Mouse (Mus musculus) testis, postnatal 14 days (tissue): ENCODE results near the gene Akr1d1.

Source experiments
- DNase-seq: peaks from one replicate; pipeline ENCODE4 v3.0.0; 2021; ENCODE audit warnings: low spot score

Gene Akr1d1

GRCm38 (mm10) chr6:37567363-37567762 is 37.4 kb downstream of the Akr1d1 start:
- no peak for DNase-seq

- DNase-seq = no peak
These were observed 42.0 kb downstream of the Akr1d1 start for GRCm38 (mm10) chr6:37571939-37572338.

- DNase-seq = no peak
These were observed 43.0 kb downstream of the Akr1d1 start for GRCm38 (mm10) chr6:37572935-37573334.

DNA sequence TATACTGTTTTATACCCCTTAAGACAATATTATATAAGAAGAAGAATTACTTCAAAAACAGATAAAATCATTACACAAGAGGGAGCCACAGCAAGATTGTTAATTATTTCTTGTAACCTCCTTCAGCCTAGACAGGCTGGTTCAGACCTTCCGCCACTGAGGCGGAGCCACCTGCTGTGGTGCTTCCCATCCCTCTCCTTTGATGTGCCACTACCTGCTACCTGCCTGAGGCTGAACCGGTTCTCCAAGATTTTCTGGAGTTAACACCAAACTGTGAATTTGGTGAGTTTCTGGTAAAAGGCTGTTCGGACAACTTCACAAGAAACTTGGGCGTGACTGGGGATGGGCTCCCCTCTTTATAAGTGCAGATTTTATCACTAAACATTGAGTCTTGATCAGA is 50.5 kb downstream of the Akr1d1 start:
- no peak for DNase-seq

GRCm38 (mm10) chr6:37589340-37589962 is 59.5 kb downstream of the Akr1d1 start:
- DNase-seq = peak; percentile 65

GRCm38 (mm10) chr6:37590800-37591199 is 60.8 kb downstream of the Akr1d1 start:
- DNase-seq = no peak

DNA sequence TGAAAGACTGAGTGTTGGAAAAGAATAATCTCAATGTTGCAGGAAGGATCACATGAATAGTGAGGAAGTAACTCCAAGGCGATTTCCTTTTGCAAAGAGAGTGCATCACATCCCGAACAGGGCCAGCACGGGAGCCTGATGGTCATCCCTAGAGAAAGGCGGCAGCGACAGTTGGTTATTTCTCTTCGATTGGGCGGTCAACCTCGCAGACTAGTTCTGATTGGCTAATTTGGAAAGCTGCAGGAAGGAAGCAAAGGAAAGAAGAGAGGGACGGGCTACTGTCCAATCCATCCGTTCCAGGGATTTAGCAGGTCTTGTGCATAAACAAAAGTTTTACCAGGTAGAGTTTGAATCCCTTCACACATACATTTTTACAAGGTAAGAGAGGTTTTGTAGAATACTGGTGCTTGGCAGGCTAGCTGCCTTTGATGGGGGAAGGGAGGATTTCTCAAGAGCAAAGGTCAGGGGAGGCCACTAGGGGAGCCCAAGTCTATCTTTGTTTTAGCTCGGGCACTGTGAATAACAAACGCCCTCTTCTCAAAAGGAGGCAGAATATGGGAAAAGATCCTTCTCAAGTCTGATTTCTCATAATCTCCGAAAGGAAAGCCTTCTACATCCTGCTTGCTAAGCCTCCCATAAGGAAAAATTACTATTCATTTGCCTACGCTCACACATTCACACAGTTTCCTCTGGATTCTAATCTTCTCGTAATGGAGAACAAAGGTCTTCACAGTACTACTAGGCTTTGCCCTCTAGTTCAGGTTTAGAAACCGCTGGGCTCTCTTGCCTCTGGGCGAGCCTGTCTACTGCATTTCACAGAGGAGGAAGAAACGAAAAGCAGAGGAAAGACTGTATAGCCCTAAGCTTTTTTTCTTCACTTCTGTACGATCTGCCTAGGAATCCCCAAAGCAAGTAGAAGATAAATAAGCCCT is 62.4 kb downstream of the Akr1d1 start:
- DNase-seq = no peak

- DNase-seq = no peak
These were observed 63.0 kb downstream of the Akr1d1 start for GRCm38 (mm10) chr6:37593033-37593374.

DNA sequence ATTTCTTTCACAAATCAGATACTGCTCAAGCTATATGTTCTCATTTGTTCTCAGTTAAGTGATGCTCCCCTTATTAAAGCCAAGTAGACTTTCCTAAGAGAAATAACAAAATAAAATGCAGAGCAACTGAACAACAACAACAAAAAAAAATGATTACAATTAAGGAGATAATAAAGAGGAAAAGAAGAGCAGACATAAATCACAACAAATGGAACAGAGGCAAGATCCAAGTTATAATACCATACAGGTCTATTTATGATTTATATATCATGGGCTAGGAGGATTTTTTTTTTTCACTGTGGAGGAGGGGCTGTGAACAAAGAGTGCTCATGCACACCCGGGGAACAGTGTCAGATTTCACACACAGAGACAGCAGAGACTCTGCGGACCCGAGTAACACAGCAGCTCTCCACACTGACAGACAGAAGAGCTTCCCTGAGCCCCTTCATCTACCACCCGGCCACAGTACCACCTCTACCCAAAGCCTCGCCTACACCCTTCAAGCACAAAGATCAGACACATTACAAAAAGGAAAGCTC is 63.6 kb downstream of the Akr1d1 start:
- DNase-seq = no peak

GRCm38 (mm10) chr6:37597088-37597487 is 67.1 kb downstream of the Akr1d1 start:
- no peak for DNase-seq

- no peak for DNase-seq
These were observed 68.1 kb downstream of the Akr1d1 start for GRCm38 (mm10) chr6:37598033-37598432.

DNA sequence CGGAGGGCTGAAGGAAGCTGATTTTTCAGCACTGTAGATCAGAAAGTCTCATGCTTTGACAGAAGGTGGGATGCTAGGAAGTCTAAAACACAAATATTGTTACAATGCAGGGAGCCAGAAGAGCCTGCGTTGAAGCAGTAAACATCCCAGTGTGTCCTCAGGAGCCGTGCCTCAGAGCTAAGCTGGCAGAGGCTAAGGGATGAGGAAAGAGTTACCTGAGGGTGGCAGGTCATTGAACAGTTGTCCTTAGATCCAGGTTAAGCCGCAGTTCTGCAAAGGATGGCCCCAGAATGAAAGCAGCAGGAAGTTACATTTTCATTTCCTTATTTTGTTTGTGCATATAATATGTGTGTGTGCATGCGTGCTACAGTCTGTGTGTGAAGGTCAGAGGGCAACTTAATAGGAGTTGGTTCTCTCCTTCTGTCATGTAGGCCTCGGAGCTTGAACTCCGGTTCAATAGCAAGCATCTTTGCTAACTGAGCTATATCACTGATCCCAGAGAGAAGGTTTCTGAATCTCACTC is 71.1 kb downstream of the Akr1d1 start:
- DNase-seq = no peak

DNA sequence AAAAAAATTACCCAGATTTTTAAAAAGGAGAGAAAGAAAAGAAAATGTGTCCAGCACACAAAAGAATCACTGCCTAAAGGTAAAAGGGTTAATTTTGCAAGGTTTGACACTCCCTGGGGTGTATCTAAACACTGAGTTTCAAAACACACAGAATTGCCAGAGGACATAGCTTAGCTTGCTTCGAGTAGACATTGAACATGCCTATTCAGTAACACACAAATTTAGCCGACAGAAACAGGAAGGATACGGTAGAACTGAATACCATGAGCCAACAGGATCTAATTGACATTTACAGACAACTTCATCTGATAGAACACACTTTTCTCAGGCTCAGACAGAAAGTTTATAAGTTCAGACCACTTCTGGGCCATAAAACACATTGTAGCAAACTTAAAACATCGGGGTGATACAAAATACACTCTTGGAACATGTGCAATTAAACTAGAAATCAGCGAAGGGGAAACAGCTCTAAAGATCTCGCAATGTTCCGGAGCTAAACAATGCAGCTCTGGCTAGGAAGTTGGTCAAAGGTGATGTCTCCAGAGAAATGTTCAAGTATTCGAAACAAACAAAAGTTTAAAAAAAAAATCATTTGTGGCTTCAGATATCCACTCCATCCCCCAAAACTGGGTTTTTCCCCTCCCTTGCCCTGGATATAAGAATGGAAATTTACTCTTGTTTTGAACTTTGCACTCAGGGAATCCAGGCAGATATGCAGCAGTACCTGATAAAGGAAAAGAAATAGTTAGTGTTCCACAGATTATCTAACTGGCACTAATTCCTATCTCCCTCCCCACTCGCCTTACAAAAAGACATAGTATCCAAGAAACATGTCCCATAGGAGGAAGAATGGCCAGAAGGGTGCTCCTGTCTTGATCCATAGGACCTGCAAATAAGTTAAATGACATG is 73.1 kb downstream of the Akr1d1 start:
- no peak for DNase-seq

- DNase-seq = no peak
These were observed 74.4 kb downstream of the Akr1d1 start for GRCm38 (mm10) chr6:37604178-37604883.

- DNase-seq = no peak
These were observed 74.9 kb downstream of the Akr1d1 start for GRCm38 (mm10) chr6:37604884-37605269.

GRCm38 (mm10) chr6:37607511-37608289 is 77.7 kb downstream of the Akr1d1 start:
- DNase-seq = no peak

DNA sequence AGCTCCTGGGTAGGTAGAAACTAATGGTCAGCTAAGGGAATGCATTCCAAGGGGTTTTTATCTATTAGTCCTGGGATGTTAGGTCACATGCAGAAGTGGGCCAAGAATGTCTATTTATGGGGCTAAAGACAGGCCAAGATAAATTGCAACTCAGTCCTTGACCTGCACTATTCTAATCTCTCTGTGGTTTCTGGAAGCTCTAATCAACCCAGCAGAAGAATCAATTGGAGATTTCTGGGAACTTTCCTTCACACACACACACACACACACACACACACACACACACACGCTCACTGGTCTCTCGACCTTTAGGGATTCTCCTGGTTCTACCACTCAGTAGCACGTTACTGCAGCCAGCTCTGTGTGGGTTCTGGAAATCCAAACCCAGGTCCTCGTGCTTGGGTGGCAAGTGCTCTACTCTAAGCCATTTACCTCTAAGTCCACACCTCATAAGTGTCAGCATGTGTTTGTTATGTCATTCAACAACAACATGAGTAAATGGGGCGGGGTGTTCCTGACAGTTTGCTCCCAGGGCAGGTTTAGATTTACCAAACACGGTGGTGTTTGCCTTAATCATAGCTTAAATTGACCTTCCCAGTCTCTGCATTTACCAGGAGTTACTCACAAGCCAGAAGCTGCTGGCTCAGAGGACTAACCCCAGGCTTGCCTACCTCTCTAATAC is 82.8 kb downstream of the Akr1d1 start:
- DNase-seq = no peak

DNA sequence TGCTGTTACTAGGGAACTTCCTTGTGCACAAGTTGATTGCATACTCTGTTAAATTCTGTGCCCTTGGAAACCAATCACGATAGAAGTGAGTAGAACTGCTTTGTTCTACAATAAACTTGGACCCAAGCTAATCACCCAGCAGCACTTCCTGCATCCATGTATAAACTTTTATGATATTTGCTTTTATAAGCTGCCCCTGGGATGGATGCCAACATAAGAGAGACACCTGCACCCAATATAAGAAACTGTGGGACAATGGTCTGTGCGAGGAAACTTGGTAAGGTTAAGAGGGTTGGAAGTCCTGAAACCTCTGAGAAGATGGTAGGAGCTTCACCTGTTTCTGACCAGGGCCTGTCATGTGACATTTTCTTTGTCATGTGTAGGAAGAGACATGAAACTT is 85.5 kb downstream of the Akr1d1 start:
- no peak for DNase-seq

- no peak for DNase-seq
These were observed 86.2 kb downstream of the Akr1d1 start for GRCm38 (mm10) chr6:37616136-37616535.

DNA sequence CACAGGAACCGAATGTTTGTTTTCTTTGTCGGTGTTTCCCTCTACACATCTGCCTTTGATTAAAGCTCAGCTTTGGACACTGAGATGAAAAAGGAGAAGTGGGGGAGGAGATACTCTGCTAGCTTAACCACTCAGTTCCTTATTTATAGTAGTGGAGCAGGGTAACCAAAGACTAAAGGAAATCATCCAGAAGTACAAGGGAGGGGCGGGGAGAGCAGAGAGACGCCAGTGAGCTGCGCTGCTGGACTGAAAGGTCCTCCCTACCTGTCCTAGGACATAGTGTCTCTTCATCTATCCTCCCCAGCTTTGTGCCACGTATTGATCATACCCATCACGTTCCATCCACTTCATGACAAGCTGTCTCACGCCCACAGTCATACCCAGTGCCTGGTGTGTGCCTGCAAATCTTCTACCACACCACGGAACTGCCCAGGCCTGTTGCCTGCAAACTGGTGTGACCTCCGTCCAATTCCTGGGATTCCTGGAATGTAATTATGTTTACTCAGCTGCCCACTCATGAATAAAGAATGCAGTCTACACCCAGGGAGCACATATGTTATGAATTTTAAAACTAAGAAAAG is 87.5 kb downstream of the Akr1d1 start:
- no peak for DNase-seq
